Mouse (Mus musculus) fat pad, adult 2 months (tissue): ENCODE results near the gene Irf4.
A peak's percentile ranks its signal among the peaks of the same experiment; 100 is the strongest.

Experiments used
- DNase-seq: peaks from one replicate; pipeline ENCODE4 v3.0.0-alpha.2; 2011; ENCODE audit warnings: low read depth, low spot score; ENCODE audit errors: extremely low read depth

Irf4 gene

DNA sequence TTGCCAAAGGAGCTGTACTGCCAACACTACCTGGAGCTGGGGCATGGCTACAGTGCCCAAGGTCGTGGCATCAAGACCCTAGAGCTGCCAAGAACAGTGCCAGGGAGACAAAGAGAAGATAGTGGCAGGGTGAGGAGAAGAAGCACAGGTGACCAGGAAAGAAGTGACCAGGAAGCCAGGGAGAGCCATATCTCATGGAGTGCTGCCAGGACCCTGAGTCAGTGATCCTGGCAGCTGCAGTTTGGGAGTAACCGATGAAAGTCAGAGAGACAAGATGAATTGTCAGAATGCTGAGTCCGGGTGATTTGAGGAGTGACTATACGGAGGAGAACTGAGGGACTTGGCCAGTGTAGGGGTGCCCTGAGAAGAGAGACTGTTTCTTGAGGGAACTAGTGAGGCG lies 44.6 kb downstream of the Irf4 start:
- no peak for DNase-seq

DNA sequence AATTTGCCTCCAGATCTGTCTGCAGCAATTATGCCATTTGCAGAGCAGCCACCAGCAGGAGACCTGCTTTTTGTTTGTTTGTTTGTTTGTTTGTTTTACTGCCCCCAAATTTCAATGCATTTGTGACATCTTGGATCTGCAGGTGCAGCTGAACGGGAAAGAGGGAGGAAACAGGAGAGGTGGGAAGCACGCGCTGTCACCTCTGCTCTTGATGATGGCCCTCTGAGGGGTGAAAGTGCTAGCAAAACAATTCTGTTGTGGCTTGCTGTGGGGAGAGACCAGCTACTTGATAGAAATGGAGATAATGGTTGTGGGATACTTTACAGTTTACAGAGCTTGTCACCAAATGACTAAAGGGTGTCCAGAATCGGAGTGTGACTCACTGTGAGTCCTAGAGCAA lies 46.9 kb downstream of the Irf4 start:
- DNase-seq = no peak

DNA sequence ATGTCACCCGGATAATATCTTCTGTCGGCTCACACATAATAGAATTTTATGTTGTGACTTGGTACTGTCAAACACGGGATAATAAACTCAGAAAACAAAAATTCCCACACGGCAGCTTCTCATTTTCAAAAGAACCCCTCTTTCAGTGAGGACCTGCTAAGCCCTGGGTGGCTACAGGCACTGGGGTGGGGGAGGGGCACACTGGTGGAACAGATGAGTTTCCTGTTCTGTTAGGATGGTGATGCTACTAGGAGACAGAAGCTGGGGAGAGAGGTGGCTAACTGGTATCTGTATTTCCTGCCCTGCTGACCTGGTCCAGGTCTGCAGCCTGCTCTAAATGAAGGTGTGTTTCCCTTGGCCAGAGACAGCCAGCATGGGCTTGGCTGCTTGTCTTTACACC lies 52.9 kb downstream of the Irf4 start:
- DNase-seq = no peak

DNA sequence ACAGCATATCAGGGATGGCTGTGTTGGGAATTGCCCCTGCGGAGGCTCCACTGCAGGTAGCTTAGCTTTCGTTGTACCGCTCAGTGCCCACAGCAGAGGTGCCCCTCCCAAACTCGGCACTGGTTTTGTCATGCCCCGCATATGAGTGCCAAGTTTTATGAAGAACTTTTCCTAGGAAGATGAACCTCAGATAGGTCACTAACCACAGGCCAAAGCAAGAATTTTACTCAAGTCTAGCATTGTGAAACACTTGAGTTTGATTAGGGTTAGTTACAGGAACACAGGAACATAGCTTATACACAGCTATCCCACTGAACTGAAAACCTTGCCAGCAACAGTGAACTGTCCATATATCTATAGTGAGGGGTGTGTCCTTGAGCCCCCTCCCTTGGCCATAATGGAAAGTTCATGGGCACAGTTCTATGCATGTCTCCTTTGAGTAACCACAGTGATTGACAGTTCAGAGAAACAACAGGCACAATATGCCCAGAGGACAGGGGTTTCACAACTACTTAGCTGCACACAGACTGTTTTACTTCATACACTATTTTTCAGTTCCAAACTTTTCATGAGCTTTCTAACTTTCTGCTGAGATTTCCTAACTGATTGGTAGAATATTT lies 53.4 kb downstream of the Irf4 start:
- peak; percentile 72 for DNase-seq

DNA sequence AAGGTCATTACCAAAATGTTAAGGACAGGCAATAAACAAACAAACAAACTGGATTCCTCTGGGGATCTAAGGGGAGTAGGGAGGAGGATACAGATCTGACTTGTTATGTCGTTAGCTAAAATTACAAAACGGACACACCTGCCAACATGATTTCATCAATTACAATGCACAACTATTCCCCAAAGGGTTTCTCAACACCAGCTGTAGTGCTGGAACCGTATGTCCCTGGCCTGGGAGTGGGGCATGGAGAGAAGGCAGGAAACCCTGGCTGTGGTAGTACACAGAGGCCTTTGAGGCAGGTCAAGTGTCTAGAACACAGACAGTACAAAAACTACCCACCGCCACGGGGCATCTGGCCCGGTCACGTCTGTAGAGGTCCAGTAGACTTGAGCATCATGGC lies 60.2 kb downstream of the Irf4 start:
- DNase-seq = peak; percentile 74

DNA sequence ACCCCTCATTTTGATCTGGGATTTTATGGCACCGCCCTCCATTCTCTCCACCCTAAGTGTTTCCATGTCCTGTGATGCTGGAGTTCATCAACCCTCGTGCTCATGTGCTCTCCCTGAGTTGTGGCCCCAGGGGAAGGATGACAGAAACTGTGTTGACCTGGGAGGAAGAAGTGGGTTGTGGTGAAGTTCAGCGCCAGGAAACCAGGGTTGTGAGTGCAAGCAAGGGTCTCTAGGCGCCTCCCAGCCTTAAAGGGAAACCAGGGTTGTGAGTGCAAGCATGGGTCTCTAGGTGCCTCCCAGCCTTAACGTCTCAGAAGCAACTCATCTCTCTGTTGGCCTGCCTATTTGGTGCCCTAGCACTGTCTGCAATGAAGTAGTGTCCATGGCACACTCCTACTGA lies 64.4 kb downstream of the Irf4 start:
- no peak for DNase-seq

DNA sequence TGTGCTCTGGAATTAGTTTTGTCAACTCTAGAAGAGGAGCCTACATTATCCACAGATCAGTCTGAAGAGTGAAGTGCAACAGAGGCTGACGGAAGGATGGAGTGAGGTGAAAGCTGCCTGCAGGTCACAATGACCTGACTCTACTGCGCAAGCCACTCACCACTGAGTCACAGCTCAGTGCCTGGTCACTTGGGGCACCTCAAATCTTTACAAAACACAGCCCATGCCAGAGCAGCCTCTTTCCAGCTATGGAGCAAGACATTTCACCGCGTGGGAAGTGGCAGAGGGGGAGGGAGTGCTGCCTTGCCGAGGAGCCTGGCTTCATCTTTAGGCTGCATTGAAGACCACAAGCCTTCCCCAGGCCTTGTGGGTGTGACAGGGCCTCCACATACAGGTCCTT lies 65.2 kb downstream of the Irf4 start:
- DNase-seq = no peak
